Mouse (Mus musculus): ENCODE measurements around the gene Thsd4. TPM values are rescaled to one million over a fixed set of nuclear protein-coding genes. Genes with fewer than 3 reads are reported as not detected.

Thsd4 gene
- polyA plus RNA-seq, 1 experiment: 4.3 TPM

DNA sequence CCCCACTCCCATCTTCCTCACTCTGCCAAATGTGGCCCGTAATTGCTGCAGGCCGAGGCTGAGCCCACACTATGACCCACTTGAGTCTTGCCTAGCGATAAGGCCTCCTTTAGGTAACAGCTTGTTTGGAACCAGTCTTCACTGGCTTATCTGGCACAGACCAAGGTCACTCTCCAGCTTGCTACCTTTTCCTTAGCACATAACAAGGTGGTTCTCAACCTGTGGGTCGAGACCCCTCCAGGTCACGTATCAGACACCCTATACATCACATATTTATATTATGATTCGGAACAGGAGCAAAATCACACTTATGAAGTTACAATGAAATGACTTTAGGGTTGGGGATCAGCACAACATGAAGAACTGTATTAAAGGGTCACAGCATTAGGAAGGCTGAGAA, 495.9 kb downstream of the Thsd4 start:
- Histone ChIP-seq H3K4me1 (replicated peaks; ENCODE audit: control insufficient read depth, insufficient read depth, low read length) (no peaks in the 10 kb centered on the region), H3K4me3 (ENCODE audit: control insufficient read depth, insufficient read depth, low read length) (no peak overlapping the region), H3K36me3 (ENCODE audit: control insufficient read depth, insufficient read depth, low read length) (no peaks in the 10 kb centered on the region), H3K27ac (ENCODE audit: control insufficient read depth, insufficient read depth, low read length) (no peak overlapping the region), H3K27me3 (ENCODE audit: control insufficient read depth, insufficient read depth, low read length) (no peaks in the 10 kb centered on the region)
- WGBS: 95% methylated on average over 6 of the region's 6 CpGs
- DNase-seq: no peak
- TF ChIP-seq CTCF (IDR thresholded peaks at IDR 0.05; ENCODE audit: borderline replicate concordance, control insufficient read depth, extremely low read depth, insufficient read depth, low read length, poor library complexity) (no peak), POLR2A (IDR thresholded peaks at IDR 0.05; ENCODE audit: control insufficient read depth, extremely low read depth, insufficient read depth, low read length, poor library complexity) (no peak)

GRCm38 (mm10) chr9:60024971-60025370, 496.9 kb downstream of the Thsd4 start:
- H3K27ac ChIP-seq (ENCODE audit: control insufficient read depth, insufficient read depth, low read length): no peak overlapping the region
- DNase-seq: no peak
- H3K36me3 ChIP-seq (ENCODE audit: control insufficient read depth, insufficient read depth, low read length): no peaks in the 10 kb centered on the region
- TF ChIP-seq POLR2A (IDR thresholded peaks at IDR 0.05; ENCODE audit: control insufficient read depth, extremely low read depth, insufficient read depth, low read length, poor library complexity): no peak
- TF ChIP-seq CTCF (IDR thresholded peaks at IDR 0.05; ENCODE audit: borderline replicate concordance, control insufficient read depth, extremely low read depth, insufficient read depth, low read length, poor library complexity): no peak
- WGBS: 50% methylated on average over 5 of the region's 5 CpGs
- no peaks in the 10 kb centered on the region for H3K27me3 ChIP-seq (ENCODE audit: control insufficient read depth, insufficient read depth, low read length)
- no peak overlapping the region for H3K4me3 ChIP-seq (ENCODE audit: control insufficient read depth, insufficient read depth, low read length)
- H3K4me1 ChIP-seq (replicated peaks; ENCODE audit: control insufficient read depth, insufficient read depth, low read length): no peaks in the 10 kb centered on the region

GRCm38 (mm10) chr9:60024545-60024944, 497.3 kb downstream of the Thsd4 start:
- Histone ChIP-seq H3K27ac (ENCODE audit: control insufficient read depth, insufficient read depth, low read length) (no peak overlapping the region), H3K4me1 (replicated peaks; ENCODE audit: control insufficient read depth, insufficient read depth, low read length) (no peaks in the 10 kb centered on the region), H3K4me3 (ENCODE audit: control insufficient read depth, insufficient read depth, low read length) (no peak overlapping the region), H3K27me3 (ENCODE audit: control insufficient read depth, insufficient read depth, low read length) (no peaks in the 10 kb centered on the region), H3K36me3 (ENCODE audit: control insufficient read depth, insufficient read depth, low read length) (no peaks in the 10 kb centered on the region)
- TF ChIP-seq POLR2A (IDR thresholded peaks at IDR 0.05; ENCODE audit: control insufficient read depth, extremely low read depth, insufficient read depth, low read length, poor library complexity): no peak
- TF ChIP-seq CTCF (IDR thresholded peaks at IDR 0.05; ENCODE audit: borderline replicate concordance, control insufficient read depth, extremely low read depth, insufficient read depth, low read length, poor library complexity): no peak
- no peak for DNase-seq
- WGBS: 59% methylated on average over 5 of the region's 5 CpGs

GRCm38 (mm10) chr9:60022331-60022730, 499.5 kb downstream of the Thsd4 start:
- TF ChIP-seq POLR2A (IDR thresholded peaks at IDR 0.05; ENCODE audit: control insufficient read depth, extremely low read depth, insufficient read depth, low read length, poor library complexity): no peak
- TF ChIP-seq CTCF (IDR thresholded peaks at IDR 0.05; ENCODE audit: borderline replicate concordance, control insufficient read depth, extremely low read depth, insufficient read depth, low read length, poor library complexity): no peak
- WGBS: 93% methylated on average over 3 of the region's 3 CpGs
- H3K27me3 ChIP-seq (ENCODE audit: control insufficient read depth, insufficient read depth, low read length): no peaks in the 10 kb centered on the region
- H3K4me3 ChIP-seq (ENCODE audit: control insufficient read depth, insufficient read depth, low read length): no peak overlapping the region
- no peak for DNase-seq
- H3K27ac ChIP-seq (ENCODE audit: control insufficient read depth, insufficient read depth, low read length): no peak overlapping the region
- H3K36me3 ChIP-seq (ENCODE audit: control insufficient read depth, insufficient read depth, low read length): no peaks in the 10 kb centered on the region
- H3K4me1 ChIP-seq (replicated peaks; ENCODE audit: control insufficient read depth, insufficient read depth, low read length): no peaks in the 10 kb centered on the region

GRCm38 (mm10) chr9:60020444-60020843, 501.4 kb downstream of the Thsd4 start:
- Histone ChIP-seq H3K36me3 (ENCODE audit: control insufficient read depth, insufficient read depth, low read length) (no peaks in the 10 kb centered on the region), H3K4me1 (replicated peaks; ENCODE audit: control insufficient read depth, insufficient read depth, low read length) (no peaks in the 10 kb centered on the region), H3K27ac (ENCODE audit: control insufficient read depth, insufficient read depth, low read length) (no peak overlapping the region), H3K4me3 (ENCODE audit: control insufficient read depth, insufficient read depth, low read length) (no peak overlapping the region), H3K27me3 (ENCODE audit: control insufficient read depth, insufficient read depth, low read length) (no peaks in the 10 kb centered on the region)
- WGBS: 83% methylated on average over 1 of the region's 1 CpGs
- TF ChIP-seq POLR2A (IDR thresholded peaks at IDR 0.05; ENCODE audit: control insufficient read depth, extremely low read depth, insufficient read depth, low read length, poor library complexity) (no peak), CTCF (IDR thresholded peaks at IDR 0.05; ENCODE audit: borderline replicate concordance, control insufficient read depth, extremely low read depth, insufficient read depth, low read length, poor library complexity) (no peak)
- no peak for DNase-seq

GRCm38 (mm10) chr9:60010285-60010684, 511.6 kb downstream of the Thsd4 start:
- DNase-seq: no peak
- H3K27me3 ChIP-seq (ENCODE audit: control insufficient read depth, insufficient read depth, low read length): no peaks in the 10 kb centered on the region
- no peak overlapping the region for H3K4me3 ChIP-seq (ENCODE audit: control insufficient read depth, insufficient read depth, low read length)
- H3K36me3 ChIP-seq (ENCODE audit: control insufficient read depth, insufficient read depth, low read length): no peaks in the 10 kb centered on the region
- H3K27ac ChIP-seq (ENCODE audit: control insufficient read depth, insufficient read depth, low read length): no peak overlapping the region
- WGBS: 80% methylated on average over 1 of the region's 1 CpGs
- TF ChIP-seq POLR2A (IDR thresholded peaks at IDR 0.05; ENCODE audit: control insufficient read depth, extremely low read depth, insufficient read depth, low read length, poor library complexity) (no peak), CTCF (IDR thresholded peaks at IDR 0.05; ENCODE audit: borderline replicate concordance, control insufficient read depth, extremely low read depth, insufficient read depth, low read length, poor library complexity) (no peak)
- H3K4me1 ChIP-seq (replicated peaks; ENCODE audit: control insufficient read depth, insufficient read depth, low read length): no peaks in the 10 kb centered on the region

- TF ChIP-seq CTCF (IDR thresholded peaks at IDR 0.05; ENCODE audit: borderline replicate concordance, control insufficient read depth, extremely low read depth, insufficient read depth, low read length, poor library complexity) (no peak), POLR2A (IDR thresholded peaks at IDR 0.05; ENCODE audit: control insufficient read depth, extremely low read depth, insufficient read depth, low read length, poor library complexity) (no peak)
- Histone ChIP-seq H3K4me1 (replicated peaks; ENCODE audit: control insufficient read depth, insufficient read depth, low read length) (no peaks in the 10 kb centered on the region), H3K27ac (ENCODE audit: control insufficient read depth, insufficient read depth, low read length) (no peak overlapping the region), H3K27me3 (ENCODE audit: control insufficient read depth, insufficient read depth, low read length) (no peaks in the 10 kb centered on the region), H3K4me3 (ENCODE audit: control insufficient read depth, insufficient read depth, low read length) (no peak overlapping the region), H3K36me3 (ENCODE audit: control insufficient read depth, insufficient read depth, low read length) (no peaks in the 10 kb centered on the region)
- DNase-seq: no peak
- 78% methylated on average over 7 of the region's 7 CpGs for WGBS
These were observed 512.9 kb downstream of the Thsd4 start for GRCm38 (mm10) chr9:60008936-60009335.
